Mouse (Mus musculus): ENCODE data around the gene Gpsm2. TPM values are rescaled to one million over a fixed set of nuclear protein-coding genes. Genes with fewer than 3 reads are reported as not detected.

The Gpsm2 gene
- total RNA-seq (2021) = 1 to 10 TPM; 3.3 to 3.6 TPM
- long read RNA-seq, experiment 1, partial matches to known transcripts = 1 of 7 reads
- long read RNA-seq, experiment 1, other reads (novel, unspliced or antisense) = 2 of 7 reads
- long read RNA-seq, experiment 2, partial matches to known transcripts = 0 of 1 reads
- long read RNA-seq, experiment 2, other reads (novel, unspliced or antisense) = 0 of 1 reads

DNA sequence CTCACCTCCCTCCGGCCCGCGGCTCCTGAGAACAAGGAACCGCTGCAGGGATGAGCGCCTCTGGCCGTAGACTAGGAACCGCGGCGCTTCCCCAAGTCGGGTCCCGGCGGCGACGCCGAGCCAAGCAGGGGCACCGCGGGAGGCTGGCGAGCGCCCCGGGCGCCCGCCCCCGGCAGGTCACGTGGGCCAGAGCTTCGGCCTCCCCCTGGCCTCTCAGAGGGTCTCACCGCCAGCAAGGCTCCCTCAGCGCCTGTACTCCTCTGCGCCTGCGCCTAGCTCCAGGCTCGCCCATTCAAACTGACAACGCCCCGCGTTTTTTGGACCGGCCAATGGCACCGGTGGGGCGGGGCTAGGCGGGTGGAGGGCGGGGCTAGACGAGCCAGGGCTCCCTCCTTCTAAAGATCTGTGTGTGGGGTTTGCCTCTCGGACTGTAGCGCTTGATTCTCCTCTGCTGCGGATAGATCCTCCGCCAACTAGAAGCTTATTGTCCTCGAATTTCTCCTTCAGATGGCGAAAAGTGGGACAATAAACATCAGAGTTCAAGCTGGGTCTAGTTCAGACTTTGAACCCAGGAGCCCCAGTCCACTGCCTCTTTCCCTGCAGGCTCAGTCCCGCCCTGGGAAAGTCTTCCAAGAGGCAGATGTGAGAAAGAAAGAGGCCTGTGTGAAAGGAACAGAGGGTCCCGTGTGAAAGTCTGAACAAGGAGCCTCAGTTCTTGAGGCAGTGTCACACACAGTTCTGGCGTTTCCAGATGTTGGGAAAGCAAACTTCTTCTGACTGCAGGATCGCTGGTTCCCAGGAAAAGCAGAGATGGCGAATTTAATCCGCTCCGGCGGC lies at the start of gene Gpsm2:
Gene Gpsm2, minus strand, starts transcription at position 274 of the 837 bp plus-strand sequence.
- DNase-seq = peak; percentile 97 to 99

DNA sequence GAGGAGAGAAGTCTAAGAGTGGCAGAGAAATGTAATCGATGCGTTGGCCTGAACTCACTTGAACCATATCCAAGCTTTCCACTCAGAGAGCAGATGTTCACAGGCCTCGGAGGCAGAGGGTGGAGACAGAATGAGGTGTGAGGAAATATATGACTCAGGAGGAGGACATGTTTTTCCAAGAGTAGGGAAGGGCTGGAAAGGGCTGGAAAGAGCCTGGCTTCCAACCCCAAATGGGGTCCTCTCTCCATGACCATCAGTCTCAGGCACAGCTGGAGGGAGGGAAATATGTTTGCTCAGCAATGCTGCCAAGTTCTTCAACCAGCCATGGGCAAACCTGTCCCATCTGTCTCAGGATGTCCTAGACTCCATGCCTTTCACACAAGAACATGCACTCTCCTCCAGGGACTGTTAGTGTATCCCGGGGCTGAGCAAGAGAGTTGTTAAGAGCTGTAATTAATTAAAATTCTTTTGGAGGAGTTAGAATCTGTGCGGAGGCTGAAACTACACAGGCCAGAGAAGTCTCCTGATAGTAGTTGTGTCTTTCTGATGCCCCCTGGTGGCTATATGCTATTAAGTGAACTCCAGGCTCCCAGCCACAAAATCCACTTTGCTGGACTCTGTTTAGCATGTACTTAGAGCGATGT lies 48.7 kb upstream of the Gpsm2 start:
- DNase-seq = peak; percentile 21 to 74

DNA sequence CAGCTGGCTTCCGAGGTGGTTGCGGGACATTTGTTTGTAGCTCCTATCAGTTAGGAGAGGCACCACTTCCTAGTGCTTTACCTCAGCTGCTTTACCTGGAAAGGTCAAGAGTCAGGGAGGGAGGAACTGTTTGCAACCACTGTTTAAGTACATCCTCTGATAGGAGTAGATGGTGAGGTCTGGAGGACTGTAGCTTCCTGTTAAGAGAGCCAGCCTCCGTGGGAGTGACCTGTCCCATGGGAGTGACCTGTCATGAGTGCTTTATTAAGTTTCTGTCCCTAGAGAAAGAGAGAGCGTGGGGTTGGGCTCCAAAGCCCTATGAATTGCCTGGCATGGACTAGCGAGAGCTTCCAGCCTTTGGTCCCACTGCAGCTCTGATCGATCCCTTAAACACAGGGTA lies 47.4 kb upstream of the Gpsm2 start:
- DNase-seq = no peak

DNA sequence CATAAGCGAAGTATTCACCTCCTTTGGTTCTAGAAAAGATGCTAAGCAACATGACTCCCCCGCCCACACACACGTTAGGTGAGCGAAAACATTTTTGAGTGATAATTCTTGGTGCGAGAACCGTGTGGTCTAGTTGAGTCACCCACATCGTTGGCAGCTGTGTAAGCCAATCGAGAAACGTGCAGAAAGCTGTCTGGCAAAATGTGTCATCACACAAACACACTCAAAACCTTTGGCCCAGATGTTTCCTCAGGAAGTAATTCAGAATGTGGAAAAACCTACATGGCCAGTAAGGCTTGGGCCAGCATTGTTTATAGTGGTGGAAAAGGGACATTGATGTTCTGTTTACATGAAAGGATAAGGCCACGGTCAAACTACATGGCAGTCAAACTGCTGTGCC lies 45.3 kb upstream of the Gpsm2 start:
- no peak for DNase-seq

DNA sequence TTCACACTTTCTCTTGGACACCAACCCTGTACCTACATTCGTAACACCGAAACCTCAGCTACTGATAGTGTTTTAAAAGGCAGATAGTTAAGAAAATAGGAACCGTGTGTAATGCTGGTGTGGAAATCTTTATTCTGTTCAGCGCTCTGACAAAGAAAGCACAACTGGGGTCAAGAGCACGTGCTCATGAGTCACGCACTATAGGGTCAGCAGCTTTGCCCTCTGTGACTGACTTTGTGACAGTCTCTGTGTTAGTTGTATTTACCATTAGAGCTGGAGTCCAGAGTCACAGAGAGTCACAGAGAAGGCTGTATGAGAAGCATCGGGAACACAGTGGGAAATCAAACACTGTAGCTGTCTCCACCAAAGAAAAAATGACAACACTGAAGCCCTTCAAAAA lies 44.8 kb upstream of the Gpsm2 start:
- DNase-seq = no peak

DNA sequence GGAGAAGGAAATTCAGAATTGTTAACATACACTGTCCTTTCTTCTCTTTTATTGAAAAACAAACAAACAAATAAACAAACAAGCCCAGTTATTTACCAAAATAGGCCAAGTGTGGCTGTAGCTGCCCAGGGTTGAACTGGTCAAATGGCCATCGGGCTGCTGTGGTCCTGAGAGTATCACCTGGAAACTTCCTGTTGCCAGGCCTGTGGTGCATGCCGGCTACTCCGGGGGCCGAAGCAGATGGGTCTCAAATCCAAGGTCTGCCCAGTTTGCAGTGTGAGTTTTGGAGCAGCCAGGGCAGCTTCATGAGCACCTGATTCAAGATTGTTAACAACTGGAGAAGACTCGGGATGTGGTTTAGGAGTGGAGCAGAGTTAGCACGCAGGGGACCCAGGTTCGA lies 43.4 kb upstream of the Gpsm2 start:
- DNase-seq = no peak

DNA sequence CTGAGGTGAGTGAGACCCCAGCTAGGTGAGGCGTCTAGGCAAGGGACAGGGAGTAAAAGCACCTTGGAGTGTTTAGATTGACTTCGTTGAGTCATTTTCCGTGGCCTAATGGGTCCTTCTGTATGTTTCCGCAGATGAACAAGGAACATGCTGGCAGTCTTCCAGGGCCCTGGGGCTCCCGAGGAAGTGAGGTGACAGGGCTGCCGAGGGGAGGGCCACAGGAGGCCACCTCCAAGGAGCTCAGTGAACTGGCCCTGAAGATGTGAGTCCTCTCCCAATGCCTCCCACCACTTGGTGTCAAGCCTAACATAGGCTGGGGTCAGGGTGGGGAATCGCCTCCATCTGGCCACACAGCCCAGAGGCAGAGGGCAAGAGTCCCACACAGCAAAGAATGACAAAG lies 42.9 kb upstream of the Gpsm2 start:
- DNase-seq = peak in 1 of 2 experiments; percentile 15

DNA sequence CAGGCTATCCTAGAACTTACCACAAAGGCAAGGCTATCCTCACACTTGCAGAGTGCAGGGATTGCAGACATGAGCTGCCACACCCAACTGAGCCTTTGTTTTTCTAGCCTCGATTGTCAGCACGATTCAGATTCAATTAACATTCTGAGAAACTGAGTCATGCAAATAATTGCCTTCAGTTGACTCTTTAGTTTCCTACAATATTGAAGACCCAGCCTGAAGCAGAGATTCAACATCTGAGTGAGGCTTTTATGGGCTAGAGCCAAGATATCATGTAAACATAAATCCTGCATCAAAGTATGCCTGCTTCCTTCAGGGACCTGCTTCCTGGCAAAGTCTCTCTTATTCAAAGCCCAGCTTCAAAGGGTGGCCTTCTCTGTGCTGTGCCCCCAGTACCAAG lies 41.6 kb upstream of the Gpsm2 start:
- no peak for DNase-seq

DNA sequence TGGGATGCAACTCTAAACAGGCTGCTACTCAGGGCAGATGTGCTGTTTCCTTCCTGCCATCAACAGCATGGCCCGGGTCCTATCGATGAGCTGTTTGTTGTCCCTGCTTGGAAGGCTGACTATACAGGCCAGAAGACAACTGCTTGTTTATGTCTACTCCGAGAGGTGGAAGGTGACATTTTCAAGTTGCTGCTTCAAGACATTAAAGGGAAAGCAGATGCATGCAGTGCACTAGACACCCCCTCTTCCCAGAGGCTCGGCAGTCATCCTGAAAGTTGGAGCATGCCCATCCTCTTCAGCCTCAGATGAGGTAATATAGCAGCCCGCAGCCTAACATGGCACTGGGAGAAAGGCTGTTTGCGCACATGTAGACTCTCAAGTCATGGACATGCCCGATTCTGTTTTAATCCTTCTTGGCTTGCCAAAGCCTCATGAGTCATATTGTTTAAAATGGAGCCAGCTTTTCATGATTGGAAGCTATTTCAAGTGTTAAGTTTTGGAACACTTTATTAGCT lies 40.5 kb upstream of the Gpsm2 start:
- DNase-seq = no peak

DNA sequence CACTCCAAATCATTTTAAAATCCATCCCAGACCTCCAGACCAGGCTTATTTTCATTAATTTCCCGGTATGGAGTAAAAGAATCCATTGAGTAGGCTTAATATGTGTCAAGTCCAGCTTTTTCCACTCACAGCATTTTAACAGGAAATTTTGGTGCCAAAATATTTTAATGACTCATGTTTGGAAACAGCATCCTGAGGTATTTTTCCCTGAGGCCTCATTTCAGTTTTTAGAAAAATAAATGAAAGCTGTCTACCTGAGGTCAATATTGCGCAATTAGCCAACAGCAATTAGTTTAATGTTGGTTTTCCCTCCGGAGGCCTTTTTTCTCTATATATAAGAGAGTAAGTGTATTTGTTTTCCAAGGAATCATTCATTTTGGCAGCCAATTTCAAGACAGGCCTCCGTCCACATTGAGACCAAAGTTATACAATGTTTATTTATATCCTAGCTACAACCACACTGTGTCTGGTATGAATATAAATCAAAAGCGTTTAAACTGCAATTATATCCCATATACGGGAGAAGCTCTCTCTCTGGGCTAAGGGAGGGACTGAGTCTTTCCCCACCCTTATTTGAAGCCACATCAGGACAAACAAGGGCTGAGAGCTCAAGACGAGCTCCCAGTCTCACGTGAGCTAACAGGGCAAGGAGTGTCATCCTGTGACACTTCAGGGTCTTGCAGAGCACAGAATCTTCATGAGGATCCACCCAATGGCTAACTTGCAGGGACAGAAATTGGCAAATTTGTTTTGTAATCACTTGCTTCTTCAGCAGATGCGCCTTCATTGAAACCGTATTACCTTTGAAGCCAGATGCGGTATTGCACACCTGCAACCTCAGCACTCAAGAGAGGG lies 37.7 kb upstream of the Gpsm2 start:
- no peak for DNase-seq

DNA sequence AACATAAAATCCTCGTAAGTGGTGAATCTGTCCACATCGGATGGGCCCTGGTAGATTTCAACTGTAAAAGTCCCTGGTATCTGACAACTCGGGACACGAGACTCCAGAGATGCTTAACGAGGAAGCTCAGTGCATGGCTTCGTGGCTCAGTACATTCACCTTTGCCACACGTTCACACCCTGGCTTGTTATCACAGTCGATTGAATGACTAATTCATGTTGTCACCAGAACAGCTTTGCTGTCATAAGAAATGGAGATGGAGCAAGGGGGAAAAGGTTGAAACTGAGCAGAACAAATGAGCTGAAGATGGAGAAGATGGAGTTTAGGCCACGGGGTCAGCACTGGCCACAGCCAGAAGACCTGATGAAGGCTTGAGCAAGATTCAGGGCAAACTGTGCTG lies 35.5 kb upstream of the Gpsm2 start:
- DNase-seq = no peak

DNA sequence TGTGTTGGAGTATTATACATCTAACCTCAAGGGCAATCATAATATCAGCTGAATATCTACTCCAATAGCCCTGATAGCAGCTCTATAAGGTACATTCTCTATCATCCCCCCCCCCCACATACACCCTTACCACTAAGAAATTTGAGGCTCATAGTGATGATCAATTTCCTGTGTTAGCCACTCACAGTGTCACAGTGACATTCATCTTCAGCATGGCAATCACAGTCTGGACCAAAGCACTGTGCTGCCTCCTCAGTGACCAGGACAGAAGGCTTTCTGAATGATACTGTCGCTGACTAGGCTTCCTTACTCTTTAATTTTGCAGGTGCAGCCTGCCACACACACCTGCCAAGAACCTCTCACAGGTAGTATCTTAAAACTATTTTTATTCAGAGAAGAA lies 34.0 kb upstream of the Gpsm2 start:
- DNase-seq = no peak

DNA sequence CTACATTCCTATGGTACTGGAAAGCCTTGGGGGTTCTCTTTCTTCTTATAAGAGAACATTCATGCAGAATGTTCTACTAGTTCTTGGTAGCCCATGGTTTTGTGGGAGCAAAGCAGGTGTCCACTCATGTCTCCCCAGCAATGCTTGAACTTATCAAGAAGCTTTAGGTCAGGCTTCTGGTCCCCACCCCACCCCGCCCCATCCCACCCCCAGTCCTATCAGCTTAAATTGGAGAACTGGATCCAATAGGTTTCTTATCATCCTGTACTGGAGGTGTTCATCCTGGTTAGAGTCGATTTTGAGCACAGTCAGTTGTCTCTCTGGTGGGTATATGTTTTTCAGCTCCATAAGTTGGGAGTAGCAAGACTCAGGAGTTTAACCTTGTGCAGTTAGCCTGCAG lies 33.4 kb upstream of the Gpsm2 start:
- DNase-seq = no peak

DNA sequence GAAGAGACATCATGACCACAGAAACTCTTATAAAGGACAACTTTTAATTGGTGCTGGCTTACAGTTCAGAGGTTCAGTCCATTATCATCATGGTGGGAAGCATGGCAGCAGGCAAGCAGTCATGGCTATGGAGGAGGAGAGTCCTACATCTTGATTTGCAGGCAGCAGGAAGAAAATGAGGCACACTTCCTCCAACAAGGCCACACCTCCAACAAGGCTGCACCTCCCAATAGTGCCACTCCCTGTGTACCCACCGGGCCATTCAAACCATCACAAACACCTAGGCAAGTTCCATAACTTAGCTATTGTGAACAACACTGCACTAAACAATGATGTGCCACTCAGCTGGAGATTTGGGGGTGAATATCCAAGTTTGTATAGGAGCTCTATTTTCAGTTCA lies 32.4 kb upstream of the Gpsm2 start:
- no peak for DNase-seq

DNA sequence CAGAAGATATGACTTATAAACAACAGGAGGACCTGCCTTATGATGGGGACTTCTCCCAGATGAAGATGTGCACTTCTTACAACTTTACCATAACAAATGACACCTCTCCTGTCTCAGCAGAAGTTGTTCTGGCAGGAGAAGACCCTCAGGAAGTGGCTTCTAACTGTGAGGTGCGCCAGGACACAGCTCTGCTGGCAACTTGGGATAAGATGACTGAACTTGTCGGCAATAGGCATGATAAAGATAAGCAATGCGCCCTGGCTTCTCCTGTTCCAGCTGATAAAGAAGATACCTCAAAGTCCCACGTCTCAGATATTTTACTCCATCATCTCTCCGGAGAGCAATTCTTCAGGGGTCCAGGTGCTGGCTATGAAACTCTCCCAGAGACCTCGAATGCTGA lies 29.6 kb upstream of the Gpsm2 start:
- DNase-seq = no peak

DNA sequence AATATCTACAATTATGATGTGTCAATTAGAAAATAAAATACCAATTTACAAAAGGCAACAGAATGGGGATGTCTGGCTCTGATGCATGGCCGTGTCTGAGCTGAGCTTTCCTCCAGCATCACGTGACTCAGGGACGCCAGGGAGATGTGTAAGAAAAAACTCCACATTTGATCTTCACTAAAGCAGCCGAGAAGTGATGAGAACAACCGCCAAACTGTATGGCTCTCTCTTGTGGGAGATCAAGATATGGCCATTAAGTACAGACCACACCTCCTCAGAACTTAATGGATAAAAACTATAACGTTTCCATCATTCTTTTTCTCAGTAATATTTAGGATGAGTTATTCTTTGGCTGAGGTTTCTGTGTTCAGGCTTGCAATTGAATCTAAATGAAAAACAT lies 29.0 kb upstream of the Gpsm2 start:
- DNase-seq = no peak

DNA sequence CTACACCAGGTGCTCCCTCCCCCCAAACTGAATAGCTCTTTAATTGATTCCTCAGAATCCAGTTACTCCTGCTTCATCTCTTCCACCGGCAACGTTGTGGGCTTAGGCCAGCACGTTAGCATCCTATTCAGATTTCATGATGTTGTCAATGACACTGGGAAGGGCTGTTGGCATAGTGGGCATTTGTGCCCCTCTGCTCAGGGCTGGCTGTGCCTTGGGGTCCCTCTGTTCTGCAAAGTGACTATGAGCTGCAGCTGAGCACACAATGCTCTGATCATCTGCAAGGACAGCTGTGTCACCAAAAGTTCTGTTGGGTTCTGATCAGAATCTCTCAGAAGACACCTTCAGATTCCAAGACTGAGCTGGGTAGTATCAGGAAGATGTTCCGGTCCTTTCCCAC lies 22.0 kb upstream of the Gpsm2 start:
- DNase-seq = no peak

DNA sequence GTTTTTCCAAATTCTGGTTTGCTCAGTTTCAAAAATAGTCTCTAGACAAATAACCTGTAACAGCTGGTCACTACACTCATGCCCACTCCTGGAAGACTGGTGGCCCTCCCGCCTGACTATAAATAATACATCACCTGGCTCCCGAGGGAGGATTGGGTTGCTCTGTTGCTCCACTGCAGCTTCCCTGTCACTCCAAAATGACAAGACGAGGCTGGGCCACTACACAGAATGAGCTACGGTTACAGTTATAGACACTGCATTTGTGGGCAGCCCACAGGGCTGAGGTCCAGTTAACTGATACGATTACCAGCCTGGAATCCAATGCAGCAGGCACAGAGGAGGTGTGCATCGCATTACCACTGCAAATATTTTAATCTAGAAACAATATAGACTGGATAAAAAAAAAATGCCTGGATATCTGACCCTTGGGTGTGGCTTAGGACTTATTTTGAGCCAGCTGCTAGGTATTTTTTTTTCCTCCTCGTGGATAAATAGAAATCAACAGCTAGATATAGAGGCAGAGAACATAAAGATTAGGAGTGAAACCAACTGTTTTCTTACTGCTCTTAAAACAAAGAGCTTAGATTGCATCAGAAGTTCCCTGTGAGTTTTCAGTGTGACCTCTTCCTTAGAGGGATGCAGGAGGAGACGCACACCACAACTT lies 17.1 kb upstream of the Gpsm2 start, which contains the start of gene Aknad1:
Gene Aknad1, plus strand, starts transcription at position 614 of the 664 bp plus-strand sequence.
- no peak for DNase-seq

DNA sequence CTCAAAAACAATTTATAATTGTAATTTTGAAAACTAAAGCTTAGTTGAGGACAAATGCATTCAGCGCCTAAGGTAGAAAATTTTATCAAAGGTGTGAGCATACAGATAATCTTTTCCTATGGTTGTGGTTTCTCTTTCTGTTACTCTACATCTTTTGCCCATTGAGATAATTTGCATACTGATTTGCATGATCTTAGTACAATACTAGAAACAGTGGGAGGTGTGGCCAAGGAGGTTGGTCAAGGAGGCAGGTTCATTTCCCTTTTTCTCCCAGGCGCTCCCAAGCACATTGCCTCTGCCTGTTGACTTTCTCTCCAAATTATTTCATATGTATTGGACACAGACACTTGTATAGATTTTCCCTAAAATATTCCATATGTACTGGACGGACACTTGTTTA lies 15.7 kb upstream of the Gpsm2 start:
- DNase-seq = no peak

DNA sequence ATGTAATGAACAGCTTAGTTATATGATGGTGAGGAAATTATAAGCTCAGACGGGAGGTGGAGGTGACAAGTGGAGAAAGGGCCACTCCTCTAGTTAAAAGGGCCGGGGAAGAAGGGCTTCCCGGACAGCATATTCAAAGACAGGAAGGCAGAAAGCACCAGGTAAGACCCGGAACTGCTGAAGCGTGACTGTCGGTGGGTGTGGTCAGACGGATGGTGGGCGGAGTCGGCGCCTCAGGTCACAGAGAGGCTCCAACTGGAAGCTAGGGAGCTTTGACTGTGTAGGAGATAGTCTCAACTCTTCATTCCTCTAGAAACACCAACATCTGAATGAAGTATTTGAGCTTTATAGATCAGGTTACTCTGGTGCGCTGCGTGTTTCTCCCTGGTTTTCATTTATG lies 8.2 kb upstream of the Gpsm2 start:
- no peak for DNase-seq

DNA sequence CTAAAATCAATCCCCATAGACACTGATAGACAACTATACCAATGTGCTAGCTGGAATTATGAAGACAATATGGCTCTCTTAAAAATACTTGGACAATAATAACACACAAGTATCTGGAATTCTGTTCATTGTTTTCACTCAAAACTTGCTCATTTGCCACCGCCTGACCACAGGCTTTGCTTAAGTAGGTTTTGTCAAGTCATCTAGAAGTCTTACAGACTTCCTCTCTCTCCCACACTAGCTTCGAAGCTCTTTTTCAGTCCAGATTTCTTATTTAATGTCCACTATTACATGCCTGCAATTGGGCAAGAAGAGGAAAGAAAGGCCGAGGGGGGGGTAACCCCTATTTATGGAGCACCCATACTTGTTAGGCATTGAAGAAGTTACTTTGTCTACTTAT lies 5.7 kb upstream of the Gpsm2 start:
- no peak for DNase-seq

DNA sequence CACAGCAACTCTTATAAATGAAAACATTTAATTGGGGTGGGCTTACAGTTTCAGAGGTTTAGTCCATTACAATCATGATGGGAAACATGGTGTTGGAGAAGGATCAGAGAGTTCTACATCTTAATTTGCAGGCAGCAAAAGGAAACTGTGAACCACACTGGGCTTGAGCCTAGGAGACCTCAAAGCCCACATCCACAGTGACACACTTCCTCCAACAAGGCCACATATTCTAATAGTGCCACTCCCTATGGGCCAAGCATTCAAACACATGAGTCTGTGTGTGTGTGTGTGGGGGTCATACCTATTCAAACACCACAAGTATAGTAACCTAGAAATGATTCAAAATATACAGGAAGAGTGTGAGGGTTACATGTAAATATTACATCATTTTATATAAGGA lies 5.2 kb upstream of the Gpsm2 start:
- DNase-seq = no peak
